Mouse (Mus musculus): ENCODE measurements at regions not wholly inside any gene's neighbourhood (a gene's known extent, or its start where the extent isn't known, plus 50 kb on each side); places are given as distances from the start of the nearest gene placed in this dataset.

DNA sequence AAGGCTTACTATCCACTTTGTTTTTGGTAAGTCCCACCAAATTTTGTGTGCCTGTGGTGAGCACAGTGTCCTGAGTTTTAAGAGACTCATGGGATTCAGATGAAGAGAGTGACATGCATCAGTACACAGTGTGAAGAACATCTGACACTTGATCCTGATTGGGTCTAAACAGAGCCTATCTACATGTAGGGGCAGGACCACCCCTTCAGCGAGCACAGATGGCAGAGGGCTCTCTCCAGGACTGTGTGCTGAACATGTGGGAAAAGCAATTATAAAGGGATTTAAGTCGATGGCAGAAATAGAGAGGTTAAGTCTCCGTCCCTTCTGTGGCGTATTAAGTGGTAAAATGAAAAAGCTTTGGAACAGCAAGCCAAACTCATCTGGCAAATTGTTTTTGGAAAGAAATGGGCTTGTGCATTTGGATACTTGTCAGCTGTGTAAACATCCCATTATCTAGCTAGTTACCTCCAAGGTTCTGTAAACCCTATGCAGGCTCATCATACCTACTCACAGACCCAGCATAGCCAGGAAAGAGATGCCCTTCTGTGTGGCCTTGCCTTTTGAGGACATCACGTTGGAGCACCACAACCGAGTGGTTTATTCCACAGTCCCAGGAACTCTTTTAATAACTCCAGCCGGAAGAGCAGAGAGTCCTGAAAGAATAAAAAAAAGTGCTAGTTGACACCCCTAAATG is 381.3 kb upstream of the Cdh11 start:
- Histone ChIP-seq H3K36me3 (no peaks in the 10 kb centered on the region), H3K4me1 (replicated peaks) (no peaks in the 10 kb centered on the region), H3K9ac (no peak overlapping the region), H3K4me3 (replicated peaks) (no peak overlapping the region), H3K4me2 (replicated peaks) (no peak overlapping the region), H3K27me3 (replicated peaks) (no peaks in the 10 kb centered on the region), H3K27ac (no peak overlapping the region), H3K9me3 (no peaks in the 10 kb centered on the region)
- no peak for ATAC-seq
- WGBS, result 74% methylated on average over 7 of the region's 7 CpGs

DNA sequence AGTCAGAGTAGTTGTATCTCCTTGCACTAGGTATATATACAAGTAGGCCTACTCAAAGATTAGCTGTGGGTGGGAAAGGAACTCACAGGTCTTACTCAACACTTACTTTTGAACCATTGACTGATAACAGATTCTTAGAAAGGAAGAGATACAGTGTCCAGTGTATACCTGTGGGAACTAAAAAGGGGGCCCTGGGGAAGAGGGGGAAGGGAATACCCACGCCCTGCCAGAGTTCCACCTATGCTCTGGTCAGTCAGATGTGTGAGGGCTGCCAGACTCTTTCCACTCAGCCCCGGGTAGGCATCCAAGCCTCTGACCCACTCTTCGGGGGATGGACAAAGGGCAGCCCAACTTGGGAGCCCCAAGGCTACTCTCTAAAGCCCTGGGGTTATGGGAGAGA is 387.9 kb upstream of the Cdh11 start:
- 79% methylated on average over 3 of the region's 3 CpGs for WGBS
- H3K4me1 ChIP-seq (replicated peaks), result no peaks in the 10 kb centered on the region
- H3K36me3 ChIP-seq, result no peaks in the 10 kb centered on the region
- peak; percentile 76 for ATAC-seq
- no peak overlapping the region for H3K27ac ChIP-seq
- H3K27me3 ChIP-seq (replicated peaks), result no peaks in the 10 kb centered on the region
- no peaks in the 10 kb centered on the region for H3K9me3 ChIP-seq
- no peak overlapping the region for H3K4me2 ChIP-seq (replicated peaks)
- no peak overlapping the region for H3K4me3 ChIP-seq (replicated peaks)
- no peak overlapping the region for H3K9ac ChIP-seq

DNA sequence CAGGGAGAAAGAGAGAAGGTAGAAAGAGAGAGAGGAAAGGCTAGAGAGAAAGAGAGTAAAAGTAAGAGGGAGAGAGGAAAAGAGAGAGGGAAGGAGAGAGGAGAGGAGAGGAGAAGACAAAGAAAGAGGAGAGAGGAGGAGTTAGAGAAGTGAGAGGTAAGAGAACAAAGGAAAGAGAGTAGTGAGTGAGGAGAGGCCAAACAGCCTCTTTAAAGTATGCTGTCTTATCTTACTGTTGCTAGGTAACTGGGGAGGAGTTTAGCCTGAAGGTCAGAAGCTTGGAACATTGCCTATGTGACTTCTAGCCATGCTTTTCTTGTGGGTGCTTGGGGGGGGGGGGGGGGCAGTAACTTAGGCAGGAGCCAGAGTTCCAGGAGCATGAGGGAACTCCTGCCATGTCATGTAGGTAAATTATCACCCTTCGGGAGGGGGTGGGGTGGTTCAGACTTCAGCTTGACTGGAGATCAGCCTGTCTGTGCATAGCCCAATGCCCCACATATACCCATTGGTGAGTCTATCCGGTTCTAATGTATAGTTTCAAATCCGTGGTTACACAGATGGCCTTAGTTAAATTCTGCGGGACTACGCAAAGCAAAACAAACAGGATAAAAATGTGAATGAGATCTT is 388.5 kb upstream of the Cdh11 start:
- H3K4me2 ChIP-seq (replicated peaks), result no peak overlapping the region
- peak; percentile 92 for ATAC-seq
- WGBS, result 76% methylated on average over 5 of the region's 5 CpGs
- H3K4me1 ChIP-seq (replicated peaks), result no peaks in the 10 kb centered on the region
- H3K4me3 ChIP-seq (replicated peaks), result no peak overlapping the region
- no peaks in the 10 kb centered on the region for H3K9me3 ChIP-seq
- no peaks in the 10 kb centered on the region for H3K36me3 ChIP-seq
- no peak overlapping the region for H3K9ac ChIP-seq
- no peak overlapping the region for H3K27ac ChIP-seq
- H3K27me3 ChIP-seq (replicated peaks), result no peaks in the 10 kb centered on the region

DNA sequence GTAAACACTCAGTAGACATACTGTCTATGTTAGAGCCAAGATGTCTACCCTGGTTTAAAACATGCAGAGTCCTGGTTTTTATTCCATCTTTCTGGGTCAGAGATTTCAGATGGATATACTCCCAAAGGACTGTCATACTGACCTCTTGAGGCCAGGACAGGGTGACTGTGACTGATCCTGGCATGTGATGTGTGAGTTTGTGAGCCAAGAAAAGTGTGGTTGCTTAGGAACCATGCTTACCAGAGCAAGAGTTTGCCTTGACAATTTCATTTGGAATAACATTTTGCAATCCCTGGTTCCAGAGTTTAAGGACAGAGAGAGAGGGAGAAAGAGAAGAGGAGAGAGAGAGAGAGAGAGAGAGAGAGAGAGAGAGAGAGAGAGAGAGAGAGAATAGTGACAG is 395.2 kb upstream of the Cdh11 start:
- Histone ChIP-seq H3K9me3 (no peaks in the 10 kb centered on the region), H3K4me3 (replicated peaks) (no peak overlapping the region), H3K4me2 (replicated peaks) (no peak overlapping the region), H3K27ac (no peak overlapping the region), H3K27me3 (replicated peaks) (no peaks in the 10 kb centered on the region), H3K4me1 (replicated peaks) (no peaks in the 10 kb centered on the region), H3K36me3 (no peaks in the 10 kb centered on the region), H3K9ac (no peak overlapping the region)
- ATAC-seq, result no peak

DNA sequence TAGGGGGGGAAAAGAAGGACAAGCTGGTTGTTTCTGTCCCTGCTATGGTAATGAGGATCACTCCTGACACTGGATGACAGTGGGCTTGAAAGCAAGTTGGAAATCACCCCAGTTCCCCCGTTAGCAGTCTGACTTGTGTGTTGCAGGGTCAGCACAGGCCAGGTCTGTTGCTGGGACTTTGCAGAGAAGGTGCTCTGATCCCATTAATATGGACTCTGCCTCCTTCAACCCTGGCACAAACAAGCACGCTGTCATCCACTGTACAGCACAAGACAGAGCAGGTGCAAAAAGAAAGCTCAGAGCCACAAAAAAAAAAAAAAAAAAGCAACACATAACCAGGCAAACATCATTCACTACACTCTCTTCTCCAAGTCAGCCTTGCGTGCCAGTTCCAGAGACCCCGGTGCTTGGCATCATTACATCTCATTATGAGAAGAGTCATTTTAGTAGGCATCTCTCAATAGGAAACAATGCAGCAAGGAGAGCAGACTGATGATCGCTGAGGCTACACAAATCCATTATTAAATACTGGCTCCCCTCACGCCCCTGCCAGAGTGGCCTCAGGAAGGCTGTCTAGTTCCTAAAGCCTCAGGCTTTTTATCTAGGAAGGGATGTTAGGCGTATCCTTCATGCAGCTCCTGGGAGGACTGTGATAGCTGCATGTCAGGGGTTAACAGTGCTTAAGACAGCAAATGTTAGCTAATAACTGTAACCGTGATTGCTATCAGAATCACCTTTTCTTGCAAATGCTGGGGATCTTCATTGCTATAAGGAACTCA is 403.5 kb upstream of the Cdh11 start:
- H3K27me3 ChIP-seq (replicated peaks), result no peaks in the 10 kb centered on the region
- WGBS, result 78% methylated on average over 8 of the region's 8 CpGs
- H3K4me2 ChIP-seq (replicated peaks), result no peak overlapping the region

GRCm38 (mm10) chr8:103198251-103198650 is 412.8 kb upstream of the Cdh11 start:
- 59% methylated on average over 3 of the region's 3 CpGs for WGBS
- no peak overlapping the region for H3K4me2 ChIP-seq (replicated peaks)
- no peaks in the 10 kb centered on the region for H3K36me3 ChIP-seq
- no peak overlapping the region for H3K4me3 ChIP-seq (replicated peaks)
- H3K9ac ChIP-seq, result no peak overlapping the region
- ATAC-seq, result no peak
- H3K4me1 ChIP-seq (replicated peaks), result 0 out of 2 replicates have a peak, but pooled peaks cover 3% of the 10 kb centered on the region
- H3K27me3 ChIP-seq (replicated peaks), result no peaks in the 10 kb centered on the region
- H3K9me3 ChIP-seq, result no peaks in the 10 kb centered on the region
- H3K27ac ChIP-seq, result no peak overlapping the region

More for the DNA sequence above, 403.5 kb upstream of the Cdh11 start:
- H3K9ac ChIP-seq, result no peak overlapping the region
- H3K36me3 ChIP-seq, result no peaks in the 10 kb centered on the region
- H3K9me3 ChIP-seq, result no peaks in the 10 kb centered on the region
- no peaks in the 10 kb centered on the region for H3K4me1 ChIP-seq (replicated peaks)
- ATAC-seq, result no peak
- no peak overlapping the region for H3K27ac ChIP-seq
- no peak overlapping the region for H3K4me3 ChIP-seq (replicated peaks)

- Histone ChIP-seq H3K36me3 (no peaks in the 10 kb centered on the region), H3K4me1 (replicated peaks) (0 out of 2 replicates have a peak, but pooled peaks cover 3% of the 10 kb centered on the region), H3K27ac (no peak overlapping the region), H3K4me2 (replicated peaks) (no peak overlapping the region), H3K27me3 (replicated peaks) (no peaks in the 10 kb centered on the region), H3K9ac (no peak overlapping the region), H3K9me3 (no peaks in the 10 kb centered on the region), H3K4me3 (replicated peaks) (no peak overlapping the region)
- WGBS, result 45% methylated on average over 11 of the region's 11 CpGs
- ATAC-seq, result peak; percentile 53; the same call in 1 of the 2 replicates
These were observed 414.5 kb upstream of the Cdh11 start for GRCm38 (mm10) chr8:103199696-103200615.

DNA sequence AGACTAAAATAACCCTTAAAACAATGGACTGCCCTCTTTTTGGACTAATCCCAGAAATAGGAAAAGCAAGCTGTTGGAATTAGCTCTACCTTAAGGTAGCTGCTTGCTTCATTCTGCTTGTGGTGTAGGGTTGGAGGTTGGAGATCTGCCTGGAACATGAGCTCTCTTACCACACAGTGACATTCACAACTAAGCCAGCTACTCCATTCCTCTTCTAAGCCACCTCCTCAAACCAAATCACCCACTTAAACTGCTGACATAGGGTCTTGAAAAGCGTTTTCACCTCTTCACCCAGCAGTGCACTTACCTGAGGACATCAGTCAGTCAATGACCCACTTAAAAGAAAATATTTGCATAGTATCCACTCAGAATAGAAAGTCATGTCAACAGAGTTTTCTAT is 418.3 kb upstream of the Cdh11 start:
- Histone ChIP-seq H3K9ac (no peak overlapping the region), H3K36me3 (no peaks in the 10 kb centered on the region), H3K27ac (no peak overlapping the region), H3K4me2 (replicated peaks) (no peak overlapping the region), H3K9me3 (no peaks in the 10 kb centered on the region), H3K27me3 (replicated peaks) (no peaks in the 10 kb centered on the region), H3K4me3 (replicated peaks) (no peak overlapping the region), H3K4me1 (replicated peaks) (0 out of 2 replicates have a peak, but pooled peaks cover 3% of the 10 kb centered on the region)
- no peak for ATAC-seq
- 38% methylated on average over 1 of the region's 1 CpGs for WGBS

DNA sequence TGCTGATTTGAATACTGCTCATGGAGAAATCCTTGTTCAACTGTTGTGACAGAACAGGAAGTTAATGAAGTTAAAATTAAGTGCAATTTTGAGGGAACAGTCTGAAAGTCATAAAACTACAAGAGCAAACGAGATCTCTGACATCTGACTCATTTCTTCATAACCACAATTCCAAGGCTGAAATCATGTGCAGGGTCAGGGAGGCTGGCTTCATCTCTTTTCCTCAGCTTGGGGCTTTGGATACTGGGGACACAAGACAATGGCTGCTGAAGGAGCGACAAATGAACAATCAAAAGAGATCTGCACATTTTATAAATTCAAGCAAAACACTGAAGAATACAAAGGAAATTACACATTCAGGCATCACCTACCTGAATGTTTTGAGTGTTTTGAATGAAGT is 429.2 kb upstream of the Cdh11 start:
- no peak for ATAC-seq
- H3K27ac ChIP-seq, result no peak overlapping the region

GRCm38 (mm10) chr8:103230741-103231475 is 445.5 kb upstream of the Cdh11 start:
- H3K4me2 ChIP-seq (replicated peaks), result no peak overlapping the region
- H3K36me3 ChIP-seq, result no peaks in the 10 kb centered on the region
- H3K27ac ChIP-seq, result peak overlapping the region; percentile 71

More for the DNA sequence above, 429.2 kb upstream of the Cdh11 start:
- no peaks in the 10 kb centered on the region for H3K9me3 ChIP-seq
- no peak overlapping the region for H3K4me3 ChIP-seq (replicated peaks)
- H3K4me1 ChIP-seq (replicated peaks), result no peaks in the 10 kb centered on the region
- WGBS, result 67% methylated on average over 2 of the region's 2 CpGs
- no peak overlapping the region for H3K9ac ChIP-seq
- H3K4me2 ChIP-seq (replicated peaks), result no peak overlapping the region
- H3K36me3 ChIP-seq, result no peaks in the 10 kb centered on the region
- no peaks in the 10 kb centered on the region for H3K27me3 ChIP-seq (replicated peaks)

DNA sequence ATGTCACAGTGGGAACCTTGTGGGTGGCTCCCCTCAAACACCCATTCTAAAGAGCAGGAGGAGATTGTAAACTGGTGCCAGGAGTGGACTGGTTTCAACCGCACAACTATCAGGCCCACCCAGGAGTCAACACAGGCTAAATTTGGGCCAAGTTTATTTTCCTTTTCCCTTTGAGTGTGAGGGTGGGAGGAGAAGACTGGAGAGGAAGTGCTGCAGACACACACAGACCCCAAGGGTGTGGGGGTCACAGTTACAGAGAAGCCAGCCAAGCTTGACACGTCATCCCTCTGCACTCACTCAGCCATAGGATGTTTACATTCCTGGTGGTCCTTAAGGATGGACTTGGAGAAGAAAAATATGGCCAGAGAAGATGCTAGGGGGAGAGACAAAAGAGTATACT is 448.9 kb upstream of the Cdh11 start:
- H3K27ac ChIP-seq, result peak overlapping the region; percentile 52
- ATAC-seq, result peak; percentile 89
- H3K4me1 ChIP-seq (replicated peaks), result no peaks in the 10 kb centered on the region; the same call in 1 of the 2 replicates
- H3K36me3 ChIP-seq, result no peaks in the 10 kb centered on the region
- WGBS, result 30% methylated on average over 2 of the region's 2 CpGs
- no peaks in the 10 kb centered on the region for H3K9me3 ChIP-seq
- no peaks in the 10 kb centered on the region for H3K27me3 ChIP-seq (replicated peaks)
- H3K9ac ChIP-seq, result no peak overlapping the region
- no peak overlapping the region for H3K4me3 ChIP-seq (replicated peaks)
- no peak overlapping the region for H3K4me2 ChIP-seq (replicated peaks)

More at GRCm38 (mm10) chr8:103230741-103231475, 445.5 kb upstream of the Cdh11 start:
- Histone ChIP-seq H3K9me3 (no peaks in the 10 kb centered on the region), H3K4me1 (replicated peaks) (no peaks in the 10 kb centered on the region; the same call in 1 of the 2 replicates), H3K9ac (no peak overlapping the region), H3K27me3 (replicated peaks) (no peaks in the 10 kb centered on the region), H3K4me3 (replicated peaks) (no peak overlapping the region)
- 42% methylated on average over 9 of the region's 9 CpGs for WGBS
- ATAC-seq, result peak; percentile 11; the same call in 1 of the 2 replicates

Measured in intestine, embryonic 15.5 days (tissue).